Mouse (Mus musculus): ENCODE data around the gene Mxd4. TPM values are rescaled to one million over a fixed set of nuclear protein-coding genes. Genes with fewer than 3 reads are reported as not detected.

Mxd4 gene
- polyA plus RNA-seq, 1 experiment: 31.0 TPM

DNA sequence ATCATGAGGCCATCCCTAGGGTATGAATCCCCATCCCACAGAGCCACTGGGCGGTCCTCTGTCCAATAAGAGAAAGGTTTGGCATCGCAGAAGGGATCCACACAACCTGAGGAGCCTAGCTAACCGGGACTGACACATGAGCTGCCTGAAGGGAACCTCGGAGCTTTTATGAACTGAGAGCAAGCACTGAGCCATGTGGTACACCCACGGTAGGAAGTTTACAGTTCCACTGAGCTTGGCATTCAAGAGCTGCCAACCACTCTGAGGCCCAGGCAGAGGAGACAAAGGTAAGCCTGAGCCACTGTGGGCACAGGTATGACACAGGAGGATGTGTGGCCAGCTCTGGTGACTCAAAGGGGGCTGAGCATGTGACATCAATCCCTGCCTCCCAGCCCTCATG, 37.0 kb upstream of the Mxd4 start:
- Histone ChIP-seq H3K4me1 (peaks cover 48% of the 10 kb centered on the region), H3K36me3 (replicated peaks; ENCODE audit: low read length) (no peaks in the 10 kb centered on the region), H3K4me3 (replicated peaks) (peak overlapping the region; percentile 38), H3K27me3 (replicated peaks) (peaks cover 6% of the 10 kb centered on the region), H3K9me3 (no peaks in the 10 kb centered on the region)
- TF ChIP-seq FLI1 (IDR thresholded peaks at IDR 0.05; ENCODE audit: low read length) (no peak), GATA1 (IDR thresholded peaks at IDR 0.05; ENCODE audit: borderline replicate concordance, low read length) (no peak)

DNA sequence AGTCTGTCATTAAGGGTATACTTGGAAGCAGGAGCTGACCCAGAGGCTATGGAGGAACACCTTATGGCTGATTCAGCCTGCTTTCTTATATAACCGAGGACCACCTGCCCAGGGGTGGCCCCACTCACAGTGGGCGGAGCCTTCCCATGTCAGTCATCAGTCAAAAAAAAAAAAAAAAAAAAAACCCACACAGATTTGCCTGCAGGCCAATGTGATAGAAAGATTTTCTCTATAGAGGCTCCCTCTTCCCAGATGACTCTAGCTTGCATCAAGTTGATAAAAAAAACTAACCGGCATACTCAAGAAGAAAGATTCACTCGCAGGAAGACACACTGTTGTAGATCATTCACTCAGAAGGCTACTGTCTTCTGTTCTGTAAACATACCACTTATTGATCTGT, 32.5 kb upstream of the Mxd4 start:
- no peak overlapping the region for H3K4me3 ChIP-seq (replicated peaks)
- H3K27me3 ChIP-seq (replicated peaks): peaks cover 30% of the 10 kb centered on the region
- peaks cover 58% of the 10 kb centered on the region for H3K4me1 ChIP-seq
- no peaks in the 10 kb centered on the region for H3K9me3 ChIP-seq
- H3K36me3 ChIP-seq (replicated peaks; ENCODE audit: low read length): no peaks in the 10 kb centered on the region
- TF ChIP-seq GATA1 (IDR thresholded peaks at IDR 0.05; ENCODE audit: borderline replicate concordance, low read length): no peak
- TF ChIP-seq FLI1 (IDR thresholded peaks at IDR 0.05; ENCODE audit: low read length): no peak

DNA sequence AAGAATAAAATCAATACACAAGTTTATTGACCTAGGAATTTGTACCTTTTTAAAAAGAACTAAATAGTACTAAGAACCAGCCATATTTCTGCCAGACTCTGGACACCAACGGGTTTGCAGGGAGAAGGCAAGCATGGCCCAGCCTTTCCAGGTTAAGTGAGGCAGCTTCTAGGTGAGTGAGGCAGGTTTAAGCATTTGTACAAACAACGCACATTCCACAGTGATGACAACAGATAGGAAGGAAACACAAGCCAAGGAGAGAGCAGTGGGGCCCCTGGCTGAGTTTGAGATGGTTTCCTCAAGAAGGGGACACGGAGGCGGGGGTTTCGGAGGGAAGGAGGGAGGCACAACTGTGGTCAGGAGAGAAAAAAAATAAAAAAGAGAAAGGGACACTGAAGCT, 31.2 kb upstream of the Mxd4 start:
- Histone ChIP-seq H3K4me1 (peaks cover 45% of the 10 kb centered on the region), H3K4me3 (replicated peaks) (no peak overlapping the region), H3K9me3 (no peaks in the 10 kb centered on the region), H3K27me3 (replicated peaks) (peaks cover 28% of the 10 kb centered on the region), H3K36me3 (replicated peaks; ENCODE audit: low read length) (no peaks in the 10 kb centered on the region)
- TF ChIP-seq GATA1 (IDR thresholded peaks at IDR 0.05; ENCODE audit: borderline replicate concordance, low read length) (no peak), FLI1 (IDR thresholded peaks at IDR 0.05; ENCODE audit: low read length) (no peak)

DNA sequence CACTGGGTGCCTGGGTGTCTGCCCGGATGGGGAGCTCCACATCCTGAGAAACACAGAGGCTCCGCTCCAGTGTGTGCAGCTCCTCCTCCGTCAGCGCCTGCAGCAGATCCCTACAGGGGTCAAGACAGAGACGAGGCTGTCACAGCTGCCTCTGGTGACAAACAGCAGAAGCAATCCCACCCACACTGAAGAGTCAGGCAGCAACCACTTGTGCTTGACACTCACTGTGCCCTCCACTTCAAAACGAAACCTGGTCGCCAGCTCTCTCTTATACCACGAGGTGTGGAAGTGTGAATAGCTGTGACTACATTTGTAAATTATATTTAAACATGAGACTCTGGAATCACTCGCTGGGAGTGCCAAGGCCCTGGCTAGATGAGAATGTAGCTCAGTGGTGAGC, 30.2 kb upstream of the Mxd4 start:
- Histone ChIP-seq H3K4me1 (peaks cover 42% of the 10 kb centered on the region), H3K9me3 (no peaks in the 10 kb centered on the region), H3K4me3 (replicated peaks) (no peak overlapping the region), H3K36me3 (replicated peaks; ENCODE audit: low read length) (no peaks in the 10 kb centered on the region), H3K27me3 (replicated peaks) (peaks cover 32% of the 10 kb centered on the region)
- no peak for TF ChIP-seq FLI1 (IDR thresholded peaks at IDR 0.05; ENCODE audit: low read length)
- no peak for TF ChIP-seq GATA1 (IDR thresholded peaks at IDR 0.05; ENCODE audit: borderline replicate concordance, low read length)

DNA sequence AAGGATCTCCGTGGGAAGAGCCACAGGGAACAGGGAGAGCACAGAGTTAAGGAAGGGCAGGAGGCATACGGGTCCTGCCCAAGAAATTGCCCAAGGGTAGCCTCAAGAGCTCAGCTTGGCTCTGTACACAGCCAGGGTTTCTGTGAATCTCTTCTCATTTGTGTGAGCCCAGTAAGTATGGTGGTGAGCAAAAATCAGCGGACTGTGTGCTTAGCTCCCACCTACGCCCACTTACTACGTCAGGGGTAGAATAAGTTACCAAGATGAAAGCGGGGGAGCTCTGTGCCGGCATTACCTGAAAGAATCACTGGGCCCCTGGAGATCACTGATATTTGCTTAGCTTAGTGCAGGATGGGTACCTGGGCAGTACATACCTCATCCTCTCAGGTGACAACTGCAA, 28.5 kb upstream of the Mxd4 start:
- Histone ChIP-seq H3K4me1 (peaks cover 49% of the 10 kb centered on the region), H3K36me3 (replicated peaks; ENCODE audit: low read length) (no peaks in the 10 kb centered on the region), H3K27me3 (replicated peaks) (peaks cover 34% of the 10 kb centered on the region), H3K9me3 (no peaks in the 10 kb centered on the region), H3K4me3 (replicated peaks) (no peak overlapping the region)
- TF ChIP-seq GATA1 (IDR thresholded peaks at IDR 0.05; ENCODE audit: borderline replicate concordance, low read length): no peak
- TF ChIP-seq FLI1 (IDR thresholded peaks at IDR 0.05; ENCODE audit: low read length): no peak

DNA sequence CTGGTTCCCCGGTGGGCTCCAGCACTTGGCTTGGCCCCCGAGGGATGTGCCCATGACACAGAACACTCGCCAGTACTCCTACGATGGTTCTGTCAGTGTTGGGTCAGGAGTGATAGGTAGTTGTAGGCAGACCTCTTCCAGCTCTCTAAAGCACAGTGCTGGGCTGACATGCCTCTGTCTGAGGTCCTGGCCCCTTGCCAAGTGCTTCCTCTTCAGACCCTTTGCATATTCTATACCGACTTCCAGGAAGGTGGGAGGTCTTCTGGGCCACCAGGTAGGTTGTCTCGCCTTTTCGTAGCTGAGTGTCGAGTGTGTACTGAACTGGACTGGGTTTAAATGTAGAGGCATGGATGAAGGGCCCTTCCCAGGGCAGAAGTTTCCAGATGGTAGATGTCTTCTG, 26.1 kb upstream of the Mxd4 start:
- peaks cover 32% of the 10 kb centered on the region for H3K27me3 ChIP-seq (replicated peaks)
- H3K4me1 ChIP-seq: peaks cover 48% of the 10 kb centered on the region
- H3K36me3 ChIP-seq (replicated peaks; ENCODE audit: low read length): no peaks in the 10 kb centered on the region
- no peak for TF ChIP-seq GATA1 (IDR thresholded peaks at IDR 0.05; ENCODE audit: borderline replicate concordance, low read length)
- TF ChIP-seq FLI1 (IDR thresholded peaks at IDR 0.05; ENCODE audit: low read length): no peak
- no peaks in the 10 kb centered on the region for H3K9me3 ChIP-seq
- H3K4me3 ChIP-seq (replicated peaks): no peak overlapping the region

DNA sequence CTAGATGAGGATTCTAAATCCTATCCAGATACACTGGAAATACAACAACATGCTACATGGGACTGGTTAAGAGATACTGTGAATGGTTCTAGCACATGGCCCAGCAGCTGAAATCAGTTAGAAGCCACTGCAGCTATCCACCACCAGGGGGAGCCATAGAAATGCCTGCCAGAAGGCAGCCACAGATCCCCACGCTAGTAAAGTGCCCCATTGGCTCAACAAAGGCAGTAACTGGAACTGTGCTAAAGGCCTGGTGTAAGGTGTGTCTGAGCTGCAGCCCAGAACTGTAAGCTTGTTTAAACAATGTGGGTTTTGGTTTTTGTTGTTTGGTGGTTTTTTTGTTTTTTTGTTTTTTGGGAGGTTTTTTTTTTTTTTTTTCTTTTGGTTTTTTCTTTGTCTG, 22.8 kb upstream of the Mxd4 start:
- peaks cover 12% of the 10 kb centered on the region for H3K27me3 ChIP-seq (replicated peaks)
- no peaks in the 10 kb centered on the region for H3K9me3 ChIP-seq
- no peak overlapping the region for H3K4me3 ChIP-seq (replicated peaks)
- TF ChIP-seq GATA1 (IDR thresholded peaks at IDR 0.05; ENCODE audit: borderline replicate concordance, low read length) (no peak), FLI1 (IDR thresholded peaks at IDR 0.05; ENCODE audit: low read length) (no peak)
- peaks cover 52% of the 10 kb centered on the region for H3K4me1 ChIP-seq
- H3K36me3 ChIP-seq (replicated peaks; ENCODE audit: low read length): no peaks in the 10 kb centered on the region

DNA sequence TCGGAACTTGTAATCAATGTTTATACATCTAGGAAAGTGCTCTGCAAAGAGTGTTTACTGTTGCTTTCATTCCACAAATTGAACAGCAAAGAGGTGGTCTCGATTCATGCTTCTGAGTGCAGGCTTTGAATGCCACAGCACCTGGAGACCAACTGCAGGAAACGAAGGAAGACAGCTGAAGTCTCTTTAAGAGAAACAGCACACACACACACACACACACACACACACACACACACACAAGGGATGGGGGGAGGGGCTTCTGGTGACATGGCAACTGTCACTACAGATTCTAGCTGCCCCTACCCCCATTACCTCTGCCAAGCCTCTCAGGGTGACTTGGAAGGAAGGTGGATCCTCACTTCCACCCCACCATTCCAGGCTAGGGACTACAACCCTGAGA, 20.0 kb upstream of the Mxd4 start:
- Histone ChIP-seq H3K36me3 (replicated peaks; ENCODE audit: low read length) (no peaks in the 10 kb centered on the region), H3K27me3 (replicated peaks) (peaks cover 4% of the 10 kb centered on the region), H3K9me3 (no peaks in the 10 kb centered on the region), H3K4me1 (peaks cover 54% of the 10 kb centered on the region), H3K4me3 (replicated peaks) (no peak overlapping the region)
- TF ChIP-seq GATA1 (IDR thresholded peaks at IDR 0.05; ENCODE audit: borderline replicate concordance, low read length) (no peak), FLI1 (IDR thresholded peaks at IDR 0.05; ENCODE audit: low read length) (no peak)

DNA sequence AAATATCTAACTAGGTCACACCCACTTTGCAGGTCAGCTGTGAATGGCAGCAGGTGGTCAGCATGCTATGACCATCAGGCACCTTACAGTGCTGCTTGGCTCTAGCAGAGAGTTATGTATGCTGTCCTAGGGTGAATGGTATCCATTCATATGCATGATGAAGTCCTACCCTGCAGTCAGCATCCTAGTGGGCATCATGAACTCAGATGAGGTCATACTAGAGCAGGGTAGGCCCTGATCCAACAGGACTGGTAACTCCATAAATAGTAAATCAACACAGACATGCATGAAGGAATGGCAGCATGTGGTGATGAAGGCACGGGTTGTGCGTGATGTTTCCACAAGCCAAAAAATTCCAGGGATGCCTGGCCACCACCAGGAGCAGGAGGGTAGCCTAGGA, 18.3 kb upstream of the Mxd4 start:
- Histone ChIP-seq H3K36me3 (replicated peaks; ENCODE audit: low read length) (no peaks in the 10 kb centered on the region), H3K4me1 (peaks cover 64% of the 10 kb centered on the region), H3K27me3 (replicated peaks) (peaks cover 2% of the 10 kb centered on the region), H3K9me3 (no peaks in the 10 kb centered on the region), H3K4me3 (replicated peaks) (peak overlapping the region; percentile 21)
- no peak for TF ChIP-seq GATA1 (IDR thresholded peaks at IDR 0.05; ENCODE audit: borderline replicate concordance, low read length)
- no peak for TF ChIP-seq FLI1 (IDR thresholded peaks at IDR 0.05; ENCODE audit: low read length)

DNA sequence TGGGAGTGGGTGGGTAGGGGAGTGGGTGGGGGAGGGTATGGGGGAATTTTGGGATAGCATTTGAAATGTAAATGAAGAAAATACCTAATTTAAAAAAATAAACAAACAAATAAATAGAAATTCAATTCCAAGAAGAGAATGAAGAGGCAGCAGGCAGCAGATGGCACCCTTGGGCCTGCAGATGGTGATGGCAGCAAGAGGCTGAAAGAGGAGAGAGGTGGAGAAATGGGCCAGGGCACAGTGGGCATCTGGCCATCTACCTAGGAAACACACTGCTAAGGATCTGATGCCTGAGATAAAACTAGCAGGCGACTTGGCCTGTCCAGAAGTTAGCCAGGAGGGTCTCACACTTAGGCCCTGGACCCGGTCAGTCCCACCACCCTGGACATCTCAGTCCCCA, 17.4 kb upstream of the Mxd4 start:
- Histone ChIP-seq H3K9me3 (no peaks in the 10 kb centered on the region), H3K4me1 (peaks cover 69% of the 10 kb centered on the region), H3K27me3 (replicated peaks) (peaks cover 2% of the 10 kb centered on the region), H3K4me3 (replicated peaks) (no peak overlapping the region), H3K36me3 (replicated peaks; ENCODE audit: low read length) (no peaks in the 10 kb centered on the region)
- TF ChIP-seq FLI1 (IDR thresholded peaks at IDR 0.05; ENCODE audit: low read length) (no peak), GATA1 (IDR thresholded peaks at IDR 0.05; ENCODE audit: borderline replicate concordance, low read length) (no peak)

DNA sequence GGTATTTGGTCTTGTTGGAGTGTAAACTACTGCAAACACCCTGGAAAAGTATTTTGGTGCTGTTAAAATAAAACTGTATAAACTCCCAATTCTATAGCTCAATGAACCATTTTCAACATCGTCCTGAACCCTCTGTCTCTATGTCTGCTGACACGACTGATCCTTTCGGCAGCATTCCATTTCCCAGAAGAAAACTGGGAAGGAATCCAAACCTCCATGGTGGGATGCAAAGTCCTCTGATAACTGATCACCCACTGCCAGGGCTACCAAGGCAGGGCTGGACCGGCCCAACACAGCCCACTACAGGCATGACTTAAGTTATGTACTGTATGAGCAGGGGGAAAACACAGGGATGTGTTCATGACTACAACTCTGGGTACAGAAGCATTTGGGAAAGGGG, 14.5 kb upstream of the Mxd4 start:
- Histone ChIP-seq H3K9me3 (peaks cover 6% of the 10 kb centered on the region), H3K4me1 (peaks cover 65% of the 10 kb centered on the region)

More for the DNA sequence above, 14.5 kb upstream of the Mxd4 start:
- Histone ChIP-seq H3K4me3 (replicated peaks) (no peak overlapping the region), H3K36me3 (replicated peaks; ENCODE audit: low read length) (no peaks in the 10 kb centered on the region), H3K27me3 (replicated peaks) (peaks cover 4% of the 10 kb centered on the region)
- no peak for TF ChIP-seq FLI1 (IDR thresholded peaks at IDR 0.05; ENCODE audit: low read length)
